Mouse (Mus musculus) heart, postnatal 0 days (tissue): ENCODE measurements at regions not wholly inside any gene's neighbourhood (a gene's known extent, or its start where the extent isn't known, plus 50 kb on each side); places are given as distances from the start of the nearest gene placed in this dataset.

Experiments used
- CTCF ChIP-seq: IDR thresholded peaks from 2 replicates; pipeline ENCODE4 v1.5.1; 2016; ENCODE audit warnings: antibody characterized with exemption, control low read depth, low read depth
- EP300 ChIP-seq: IDR thresholded peaks from 2 replicates; pipeline ENCODE4 v1.6.1; 2016; ENCODE audit warnings: antibody characterized with exemption, low read depth

DNA sequence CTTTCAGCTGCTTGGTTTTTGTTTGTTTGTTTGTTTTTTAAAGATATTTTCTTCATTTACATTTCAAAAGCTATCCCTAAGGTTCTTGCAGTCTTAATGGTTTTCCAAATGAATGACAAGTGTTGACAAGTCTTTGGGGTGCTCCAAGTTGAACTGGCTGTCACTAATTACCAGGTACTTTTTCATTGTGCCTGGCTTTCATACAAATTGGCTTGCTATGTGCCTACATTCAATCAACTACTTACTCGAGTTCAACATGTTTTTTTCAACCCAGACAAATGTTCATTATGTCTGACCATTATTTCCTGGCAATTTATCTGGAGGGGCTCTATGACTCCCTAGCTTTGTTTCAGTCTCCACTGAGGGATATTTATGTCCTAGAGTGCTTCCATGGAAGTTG is 614.0 kb upstream of the Lrrn3 start:
- TF ChIP-seq CTCF (no peak), EP300 (no peak)
